Mouse (Mus musculus) midbrain, embryonic 14.5 days (tissue): ENCODE data around the gene Gale. TPM values are rescaled to one million over a fixed set of nuclear protein-coding genes. Genes with fewer than 3 reads are reported as not detected.

ENCODE experiments used
- ATAC-seq: fragments of 200-750 bp; cut with Nextera tagmentation; 2 replicates; pipeline ENCODE4 v1.8.0; 2017; ENCODE audit warnings: moderate number of reproducible peaks, moderate library complexity; ENCODE audit not compliant: low FRiP score, low TSS enrichment
- DNase-seq: peaks from one replicate; pipeline ENCODE4 v3.0.0-alpha.2; 2015
- H3K27ac ChIP-seq: fragments of 300-500 bp; sonication (generic); replicated peaks from 2 replicates; pipeline ENCODE4 v1.5.1; 2014; ENCODE audit warnings: mild to moderate bottlenecking, low read depth, low read length, moderate library complexity
- H3K27me3 ChIP-seq: fragments of 300-500 bp; sonication (generic); 2 replicates; pipeline ENCODE4 v1.6.1; 2014; ENCODE audit warnings: low read length, control low read depth, mixed read lengths; ENCODE audit not compliant: control insufficient read depth, insufficient read depth
- H3K36me3 ChIP-seq: fragments of 300-500 bp; sonication (generic); 2 replicates; pipeline ENCODE4 v1.6.1; 2014; ENCODE audit warnings: low read length, control low read depth; ENCODE audit not compliant: control insufficient read depth, insufficient read depth
- H3K4me1 ChIP-seq: fragments of 300-500 bp; sonication (generic); 2 replicates; pipeline ENCODE4 v1.6.1; 2014; ENCODE audit warnings: mild to moderate bottlenecking, antibody characterized with exemption, low read length, control low read depth; ENCODE audit not compliant: control insufficient read depth, insufficient read depth
- H3K4me2 ChIP-seq: fragments of 300-500 bp; sonication (generic); 2 replicates; pipeline ENCODE4 v1.6.1; 2014; ENCODE audit warnings: mild to moderate bottlenecking, low read length, moderate library complexity
- H3K4me3 ChIP-seq: fragments of 300-500 bp; sonication (generic); replicated peaks from 2 replicates; pipeline ENCODE4 v1.5.1; 2014; ENCODE audit warnings: low read depth, low read length
- H3K9ac ChIP-seq: fragments of 300-500 bp; sonication (generic); replicated peaks from 2 replicates; pipeline ENCODE4 v1.6.1; 2014; ENCODE audit warnings: mild to moderate bottlenecking, low read length, moderate library complexity
- H3K9me3 ChIP-seq: fragments of 300-500 bp; sonication (generic); 2 replicates; pipeline ENCODE4 v1.6.1; 2016; ENCODE audit warnings: low read length, control low read depth, mixed read lengths; ENCODE audit not compliant: control insufficient read depth
- WGBS: fragments of 180-500 bp; shearing (Covaris S2); extraction: QIAGEN DNeasy Blood & Tissue Kit; methylation state at CpG from one replicate; pipeline ENCODE4 v1.1.7; 2014; 5-methylcytosine and 5-hydroxymethylcytosine counted together
- polyA plus RNA-seq: library from polyadenylated mRNA; unstranded; fragments of >200 nt; fragmentation: Nextera tagmentation; extraction: Ambion mirVana; gene quantifications from 2 replicates; pipeline ENCODE4 v1.2.1, GENCODE M21; 2014

Gale gene
- polyA plus RNA-seq, 1 experiment from 2014 or later, result 31.8 TPM

DNA sequence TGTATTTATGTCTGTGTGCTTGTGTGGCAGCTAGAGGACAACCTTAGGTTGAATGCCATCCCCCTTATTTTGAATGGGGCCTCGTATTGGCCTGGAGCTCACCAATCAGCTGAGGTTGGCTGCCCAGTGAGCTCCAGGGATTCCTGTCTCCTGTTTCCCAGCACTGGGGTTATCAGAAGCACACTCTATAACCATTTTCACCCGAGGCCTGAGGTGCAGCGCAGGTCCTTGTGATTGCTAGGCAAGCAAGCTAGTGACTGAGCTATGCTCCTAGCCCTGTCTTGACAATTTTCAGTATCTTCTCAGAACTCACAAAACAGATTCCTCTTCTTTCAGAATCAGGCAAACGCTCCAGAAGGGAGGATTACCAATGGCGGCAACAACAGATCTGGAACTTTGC is 21.0 kb downstream of the Gale start:
- WGBS, result 87% methylated on average over 5 of the region's 5 CpGs
- Histone ChIP-seq H3K9me3 (no peaks in the 10 kb centered on the region), H3K9ac (no peak overlapping the region), H3K36me3 (peaks cover 18% of the 10 kb centered on the region), H3K4me2 (no peak overlapping the region), H3K4me3 (no peak overlapping the region), H3K27ac (no peak overlapping the region), H3K27me3 (no peaks in the 10 kb centered on the region), H3K4me1 (peaks cover 13% of the 10 kb centered on the region)
- no peak for DNase-seq
- ATAC-seq, result no peak

GRCm38 (mm10) chr4:135985193-135985592 is 21.7 kb downstream of the Gale start:
- H3K36me3 ChIP-seq, result peaks cover 18% of the 10 kb centered on the region
- no peak for DNase-seq
- WGBS, result 97% methylated on average over 5 of the region's 5 CpGs
- peaks cover 13% of the 10 kb centered on the region for H3K4me1 ChIP-seq
- ATAC-seq, result no peak
- H3K4me3 ChIP-seq, result no peak overlapping the region
- H3K27me3 ChIP-seq, result no peaks in the 10 kb centered on the region
- H3K27ac ChIP-seq, result no peak overlapping the region
- H3K4me2 ChIP-seq, result no peak overlapping the region
- H3K9me3 ChIP-seq, result no peaks in the 10 kb centered on the region
- H3K9ac ChIP-seq, result no peak overlapping the region

DNA sequence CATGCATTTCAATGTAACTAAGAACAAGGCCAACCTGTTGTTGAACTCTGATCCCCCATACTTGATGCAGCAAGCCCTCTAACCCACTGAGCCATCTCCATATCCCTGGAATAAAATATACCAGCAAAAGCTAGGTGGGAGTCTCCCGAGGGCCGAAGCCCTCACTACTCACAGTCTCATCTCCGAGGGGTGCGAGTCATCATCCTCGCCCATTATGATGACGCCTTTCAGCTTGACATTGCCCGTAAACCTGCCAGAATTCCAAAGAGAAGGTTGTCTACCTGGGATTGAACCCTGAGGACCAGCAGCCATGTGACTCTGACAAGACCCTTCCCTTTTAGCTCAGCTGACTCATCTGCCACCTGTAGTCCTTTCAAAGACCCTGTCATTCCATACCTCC is 22.2 kb downstream of the Gale start:
- ATAC-seq (no peak), DNase-seq (no peak)
- peak overlapping the region; percentile 88 for H3K4me3 ChIP-seq
- peak overlapping the region; percentile 92; the same call in 1 of the 2 replicates for H3K9ac ChIP-seq
- peaks cover 18% of the 10 kb centered on the region for H3K36me3 ChIP-seq
- H3K4me2 ChIP-seq, result peak overlapping the region; percentile 63
- WGBS, result 96% methylated on average over 7 of the region's 7 CpGs
- H3K9me3 ChIP-seq, result no peaks in the 10 kb centered on the region
- H3K27me3 ChIP-seq, result no peaks in the 10 kb centered on the region
- H3K4me1 ChIP-seq, result peaks cover 13% of the 10 kb centered on the region
- H3K27ac ChIP-seq, result no peak overlapping the region

- Histone ChIP-seq H3K27me3 (no peaks in the 10 kb centered on the region), H3K4me3 (peak overlapping the region; percentile 88), H3K9me3 (no peaks in the 10 kb centered on the region), H3K4me1 (peaks cover 13% of the 10 kb centered on the region), H3K9ac (peak overlapping the region; percentile 92), H3K4me2 (peak overlapping the region; percentile 63), H3K27ac (peak overlapping the region; percentile 84), H3K36me3 (peaks cover 16% of the 10 kb centered on the region)
- ATAC-seq (0 out of 2 replicates have a peak, but pooled peaks have one; percentile 7), DNase-seq (peak; percentile 17)
- WGBS, result 6% methylated on average over 23 of the region's 23 CpGs
Measured at GRCm38 (mm10) chr4:135986301-135986942, 22.9 kb downstream of the Gale start.

GRCm38 (mm10) chr4:135986943-135987710 is 23.6 kb downstream of the Gale start, which contains the start of gene Pithd1:
TSS of gene Pithd1 (minus strand) at chr4:135987264.
- Histone ChIP-seq H3K27ac (peak within 1 kb of the TSS; percentile 84), H3K4me3 (peak within 1 kb of the TSS; percentile 88), H3K9ac (peak within 1 kb of the TSS; percentile 92), H3K36me3 (peaks cover 12% of the 10 kb centered on the region), H3K4me1 (peaks cover 13% of the 10 kb centered on the region), H3K9me3 (no peaks in the 10 kb centered on the region), H3K4me2 (peak within 1 kb of the TSS; percentile 63), H3K27me3 (no peaks in the 10 kb centered on the region)
- WGBS, result under 1% methylated on average over 72 of the region's 81 CpGs
- DNase-seq, result peak; percentile 97
- ATAC-seq, result peak; percentile 95

- ATAC-seq (no peak), DNase-seq (no peak)
- H3K27ac ChIP-seq, result peak overlapping the region; percentile 84; the same call in 1 of the 2 replicates
- no peaks in the 10 kb centered on the region for H3K27me3 ChIP-seq
- no peaks in the 10 kb centered on the region for H3K9me3 ChIP-seq
- H3K4me2 ChIP-seq, result peak overlapping the region; percentile 63
- WGBS, result 67% methylated on average over 9 of the region's 9 CpGs
- peaks cover 13% of the 10 kb centered on the region for H3K4me1 ChIP-seq
- peaks cover 8% of the 10 kb centered on the region for H3K36me3 ChIP-seq
- H3K9ac ChIP-seq, result peak overlapping the region; percentile 92
- peak overlapping the region; percentile 88 for H3K4me3 ChIP-seq
Measured at GRCm38 (mm10) chr4:135987714-135988113, 24.2 kb downstream of the Gale start.

GRCm38 (mm10) chr4:135993941-135994340 is 30.4 kb downstream of the Gale start:
- no peak overlapping the region for H3K4me2 ChIP-seq
- H3K27me3 ChIP-seq, result no peaks in the 10 kb centered on the region
- H3K9ac ChIP-seq, result no peak overlapping the region
- H3K9me3 ChIP-seq, result 0 out of 2 replicates have a peak, but pooled peaks cover 5% of the 10 kb centered on the region
- ATAC-seq (no peak), DNase-seq (no peak)
- H3K4me3 ChIP-seq, result no peak overlapping the region
- H3K27ac ChIP-seq, result no peak overlapping the region
- 98% methylated on average over 6 of the region's 6 CpGs for WGBS
- H3K36me3 ChIP-seq, result no peaks in the 10 kb centered on the region
- H3K4me1 ChIP-seq, result no peaks in the 10 kb centered on the region

- Histone ChIP-seq H3K27ac (no peak overlapping the region), H3K27me3 (no peaks in the 10 kb centered on the region), H3K9me3 (0 out of 2 replicates have a peak, but pooled peaks cover 5% of the 10 kb centered on the region), H3K4me1 (no peaks in the 10 kb centered on the region), H3K9ac (no peak overlapping the region), H3K4me2 (no peak overlapping the region), H3K36me3 (no peaks in the 10 kb centered on the region), H3K4me3 (no peak overlapping the region)
- ATAC-seq (no peak), DNase-seq (no peak)
- 88% methylated on average over 4 of the region's 4 CpGs for WGBS
Measured at GRCm38 (mm10) chr4:135995118-135995517, 31.6 kb downstream of the Gale start.
